In the genomic region with DNA sequence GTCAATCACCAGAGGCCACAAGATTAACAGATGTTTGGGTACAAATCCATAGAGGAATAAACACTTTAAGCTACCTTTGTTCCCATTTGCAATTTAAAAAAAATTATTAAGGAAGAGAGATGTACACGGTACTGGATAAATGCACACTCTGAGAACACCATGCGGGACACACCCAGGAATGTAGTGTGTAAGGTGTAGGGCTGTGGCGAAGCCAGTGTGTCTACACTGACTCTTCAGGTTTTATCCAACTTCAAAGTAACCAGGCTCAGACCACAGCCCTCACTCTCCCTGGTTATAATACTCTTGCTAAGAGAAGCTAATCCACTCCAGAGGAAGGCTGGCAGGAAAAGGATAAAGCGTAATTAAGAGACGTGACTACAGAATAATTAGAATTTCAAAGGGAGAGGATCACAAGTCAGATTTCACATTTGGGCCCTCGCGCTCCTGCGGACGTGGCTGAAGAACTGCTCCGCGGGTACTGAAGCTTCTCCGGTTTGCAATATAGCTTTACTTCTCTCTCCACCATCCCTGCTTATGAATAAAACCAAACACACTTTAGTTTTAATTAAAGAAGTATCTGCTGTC, we compare ENCODE assay signal across 10 mouse cellular contexts.
DNase-seq lines count a peak whose midpoint lies in the region; ATAC-seq and TF ChIP-seq lines count a peak whose summit lies in the region.
"Had no signal": no experiment of that assay in that cellular context is flagged by ENCODE, and none has a peak within 500 bp of the region (broad histone marks: within the 10 kb centered on the region; RNA-seq: fewer than 3 reads in every experiment).

No protein-coding gene starts in this region.

- no peak for DNase-seq in forebrain, embryonic 10.5 days (ENCODE audit: extremely low spot score, low spot score)
- DNase-seq in forebrain, postnatal 0 days, result no peak
- DNase-seq in lung, embryonic 14.5 days, result no peak
- no peak for DNase-seq in lung, postnatal 10 days
- no peak for DNase-seq in layer of hippocampus, adult 9-11 months
- DNase-seq: gastrocnemius, postnatal 36 days; spleen, adult 18-20 months had no signal

- H3K9ac ChIP-seq in forebrain, postnatal 0 days, result no peak overlapping the region
- no peak overlapping the region; the same call in 1 of the 2 replicates for H3K9ac ChIP-seq in lung, embryonic 14.5 days
- H3K9ac ChIP-seq in limb, embryonic 12.5 days (replicated peaks), result no peak overlapping the region
- no peak overlapping the region for H3K9ac ChIP-seq in neural tube, embryonic 15.5 days (replicated peaks)

- no peak overlapping the region for H3K4me2 ChIP-seq in forebrain, postnatal 0 days (ENCODE audit: low read depth)
- peak overlapping the region; percentile 58 for H3K4me2 ChIP-seq in lung, embryonic 14.5 days
- peak overlapping the region; percentile 44 for H3K4me2 ChIP-seq in limb, embryonic 12.5 days
- no peak overlapping the region for H3K4me2 ChIP-seq in neural tube, embryonic 15.5 days

- peak overlapping the region; percentile 33; the same call in 1 of the 2 replicates for H3K4me3 ChIP-seq in forebrain, embryonic 10.5 days
- no peak overlapping the region for H3K4me3 ChIP-seq in forebrain, postnatal 0 days (ENCODE audit: low read depth, low read length)
- peak overlapping the region; percentile 18; the same call in 1 of the 2 replicates for H3K4me3 ChIP-seq in lung, embryonic 14.5 days (ENCODE audit: low read depth, low read length)
- no peak overlapping the region for H3K4me3 ChIP-seq in limb, embryonic 12.5 days (replicated peaks)
- H3K4me3 ChIP-seq in neural tube, embryonic 15.5 days (replicated peaks), result no peak overlapping the region

- H3K36me3 ChIP-seq in forebrain, embryonic 10.5 days (replicated peaks), result no peaks in the 10 kb centered on the region
- no peaks in the 10 kb centered on the region for H3K36me3 ChIP-seq in forebrain, postnatal 0 days (ENCODE audit: insufficient read depth)
- H3K36me3 ChIP-seq in lung, embryonic 14.5 days (ENCODE audit: insufficient read depth), result 0 out of 2 replicates have a peak, but pooled peaks cover 8% of the 10 kb centered on the region
- peaks cover 9% of the 10 kb centered on the region; the same call in 1 of the 2 replicates for H3K36me3 ChIP-seq in limb, embryonic 12.5 days
- H3K36me3 ChIP-seq in neural tube, embryonic 15.5 days, result no peaks in the 10 kb centered on the region

- H3K4me1 ChIP-seq in forebrain, embryonic 10.5 days, result peaks cover 51% of the 10 kb centered on the region
- 0 out of 2 replicates have a peak, but pooled peaks cover 3% of the 10 kb centered on the region for H3K4me1 ChIP-seq in forebrain, postnatal 0 days (ENCODE audit: insufficient read depth)
- peaks cover 21% of the 10 kb centered on the region for H3K4me1 ChIP-seq in lung, embryonic 14.5 days (ENCODE audit: insufficient read depth)
- H3K4me1 ChIP-seq in limb, embryonic 12.5 days (replicated peaks), result peaks cover 49% of the 10 kb centered on the region
- peaks cover 33% of the 10 kb centered on the region for H3K4me1 ChIP-seq in neural tube, embryonic 15.5 days

- 20% methylated on average over 12 of the region's 12 CpGs for WGBS in forebrain, embryonic 10.5 days
- WGBS in forebrain, postnatal 0 days, result 18% methylated on average over 12 of the region's 12 CpGs
- 58% methylated on average over 12 of the region's 12 CpGs for WGBS in lung, embryonic 14.5 days
- whole genome bisulfite sequencing in limb, embryonic 12.5 days, result 35% methylated on average over 12 of the region's 12 CpGs
- 55% methylated on average over 12 of the region's 12 CpGs for WGBS in neural tube, embryonic 15.5 days

- peaks cover 94% of the 10 kb centered on the region for H3K27me3 ChIP-seq in forebrain, embryonic 10.5 days (ENCODE audit: poor library complexity, severe bottlenecking)
- H3K27me3 ChIP-seq in forebrain, postnatal 0 days (ENCODE audit: insufficient read depth, low read length), result peaks cover 42% of the 10 kb centered on the region
- no peaks in the 10 kb centered on the region for H3K27me3 ChIP-seq in lung, embryonic 14.5 days (ENCODE audit: insufficient read depth, low read length)
- H3K27me3 ChIP-seq in limb, embryonic 12.5 days, result no peaks in the 10 kb centered on the region
- no peaks in the 10 kb centered on the region for H3K27me3 ChIP-seq in neural tube, embryonic 15.5 days (replicated peaks)

- ATAC-seq in forebrain, postnatal 0 days, result no peak
- ATAC-seq in lung, embryonic 14.5 days (ENCODE audit: insufficient read depth), result no peak
- no peak for ATAC-seq in limb, embryonic 12.5 days (ENCODE audit: insufficient number of reproducible peaks, insufficient read depth, low FRiP score, low TSS enrichment, low read depth)
- peak; percentile 9; the same call in 1 of the 2 replicates for ATAC-seq in neural tube, embryonic 15.5 days (ENCODE audit: low FRiP score)
- ATAC-seq in megakaryocyte-erythroid progenitor cell, adult 5-6 weeks (replicated peaks; ENCODE audit: low FRiP score, low TSS enrichment, poor library complexity, severe bottlenecking), result no peak

- H3K9me3 ChIP-seq in forebrain, embryonic 10.5 days, result no peaks in the 10 kb centered on the region
- H3K9me3 ChIP-seq in forebrain, postnatal 0 days (ENCODE audit: low read length), result no peaks in the 10 kb centered on the region
- no peaks in the 10 kb centered on the region for H3K9me3 ChIP-seq in lung, embryonic 14.5 days (ENCODE audit: low read depth, low read length)
- no peaks in the 10 kb centered on the region for H3K9me3 ChIP-seq in limb, embryonic 12.5 days
- H3K9me3 ChIP-seq in neural tube, embryonic 15.5 days (replicated peaks), result no peaks in the 10 kb centered on the region

- no peak for TF ChIP-seq CTCF in forebrain, postnatal 0 days (IDR thresholded peaks at IDR 0.05; ENCODE audit: low read depth)
- TF ChIP-seq CTCF in lung, embryonic 14.5 days (IDR thresholded peaks at IDR 0.05; ENCODE audit: low read depth), result no peak

- no peak overlapping the region for H3K27ac ChIP-seq in forebrain, embryonic 10.5 days
- H3K27ac ChIP-seq in forebrain, postnatal 0 days (ENCODE audit: low read depth, low read length), result no peak overlapping the region
- peak overlapping the region; percentile 67; the same call in 1 of the 2 replicates for H3K27ac ChIP-seq in lung, embryonic 14.5 days (ENCODE audit: low read depth)
- no peak overlapping the region for H3K27ac ChIP-seq in limb, embryonic 12.5 days
- H3K27ac ChIP-seq in neural tube, embryonic 15.5 days (replicated peaks), result no peak overlapping the region

Comparison
In these comparisons a context has a peak if more than half of its experiments do, and no peak if none do; other contexts are left out.
1. H3K4me3 ChIP-seq: peak in forebrain, embryonic 10.5 days (single experiment) and lung, embryonic 14.5 days (single experiment); none in forebrain, postnatal 0 days (single experiment), limb, embryonic 12.5 days (single experiment) and neural tube, embryonic 15.5 days (single experiment).
2. H3K4me2 ChIP-seq: peak in lung, embryonic 14.5 days (single experiment) and limb, embryonic 12.5 days (single experiment); none in forebrain, postnatal 0 days (single experiment) and neural tube, embryonic 15.5 days (single experiment).